In genomic region chr7:43309069-43309468, GRCm38 (mm10) we compare ENCODE assay signal across 12 mouse cellular contexts. TPM values are rescaled to one million over a fixed set of nuclear protein-coding genes. Genes with fewer than 3 reads are reported as not detected.
DNase-seq lines count a peak whose midpoint lies in the region; ATAC-seq and TF ChIP-seq lines count a peak whose summit lies in the region.
"Had no signal": no experiment of that assay in that cellular context is flagged by ENCODE, and none has a peak within 500 bp of the region (broad histone marks: within the 10 kb centered on the region; RNA-seq: fewer than 3 reads in every experiment).

No protein-coding gene starts in this region.

- H3K27ac ChIP-seq in limb, embryonic 12.5 days, result no peak overlapping the region
- no peak overlapping the region for H3K27ac ChIP-seq in limb, embryonic 10.5 days
- H3K27ac ChIP-seq in MEL (ENCODE audit: control insufficient read depth, low read depth, low read length), result no peak overlapping the region
- H3K27ac ChIP-seq: forebrain, embryonic 12.5 days had no signal

- peak; percentile 9 for DNase-seq in gastrocnemius, postnatal 14 days
- DNase-seq in gastrocnemius, postnatal 4 days (ENCODE audit: low spot score in 2 of 2), result no peak
- DNase-seq in limb, embryonic 10.5 days (ENCODE audit: low spot score), result no peak
- DNase-seq in MEL (ENCODE audit: low read depth, low spot score), result peak; percentile 38
- peak; percentile 29 to 54 for DNase-seq in heart, postnatal 14 days
- no peak for DNase-seq in layer of hippocampus, postnatal 14 days (ENCODE audit: low spot score in 2 of 2)
- DNase-seq in right cerebral cortex, postnatal 10 days (ENCODE audit: low spot score in 2 of 2), result no peak
- DNase-seq: cerebellum, adult 11 months; right cerebral cortex, postnatal 25 days; thymus, postnatal 4 days had no signal

- TF ChIP-seq POLR2A in MEL (IDR thresholded peaks at IDR 0.05; ENCODE audit: control insufficient read depth in 1 of 2, insufficient read depth in 1 of 2, low read depth in 1 of 2, low read length in 2 of 2, poor library complexity in 1 of 2), result no peak

- TF ChIP-seq CTCF in MEL (IDR thresholded peaks at IDR 0.05 in 2 of 3, conservative IDR thresholded peaks at IDR 0.05 in 1 of 3; ENCODE audit: control insufficient read depth in 1 of 3, insufficient read depth in 1 of 3, low read depth in 2 of 3, low read length in 3 of 3, poor library complexity in 1 of 3, severe bottlenecking in 1 of 3), result no peak

- H3K9ac ChIP-seq in limb, embryonic 12.5 days (replicated peaks), result 0 out of 2 replicates have a peak overlapping the region, but pooled peaks have one; percentile 8
- no peak overlapping the region for H3K9ac ChIP-seq in MEL (ENCODE audit: control insufficient read depth, low read depth, low read length, poor library complexity, severe bottlenecking)
- H3K9ac ChIP-seq: forebrain, embryonic 12.5 days had no signal

- no peak overlapping the region for H3K4me2 ChIP-seq in limb, embryonic 12.5 days
- H3K4me2 ChIP-seq: forebrain, embryonic 12.5 days had no signal

- no peak for TF ChIP-seq RAD21 in MEL (IDR thresholded peaks at IDR 0.05; ENCODE audit: low read depth, low read length)

- 58% methylated on average over 2 of the region's 2 CpGs for WGBS in limb, embryonic 12.5 days
- 81% methylated on average over 2 of the region's 2 CpGs for WGBS in limb, embryonic 10.5 days

- no peaks in the 10 kb centered on the region for H3K27me3 ChIP-seq in limb, embryonic 12.5 days
- no peaks in the 10 kb centered on the region for H3K27me3 ChIP-seq in limb, embryonic 10.5 days (ENCODE audit: low read depth, poor library complexity, severe bottlenecking)
- no peaks in the 10 kb centered on the region for H3K27me3 ChIP-seq in MEL (ENCODE audit: control insufficient read depth in 1 of 2, insufficient read depth in 2 of 2, low read length in 2 of 2)
- H3K27me3 ChIP-seq: forebrain, embryonic 12.5 days had no signal

- H3K9me3 ChIP-seq in limb, embryonic 12.5 days, result no peaks in the 10 kb centered on the region
- no peaks in the 10 kb centered on the region for H3K9me3 ChIP-seq in limb, embryonic 10.5 days (replicated peaks)
- no peaks in the 10 kb centered on the region for H3K9me3 ChIP-seq in MEL (replicated peaks; ENCODE audit: insufficient read depth, low read length)
- H3K9me3 ChIP-seq: forebrain, embryonic 12.5 days had no signal

- intact Hi-C loops in gastrocnemius, postnatal 14 days (cut with DNase I; ENCODE audit: low total_unique reads), result no loop called here
- intact Hi-C loops in heart, postnatal 14 days (cut with DNase I), result loop anchor here (10.0 kb wide), 1 partner anchor 136 kb away; the partner anchor contains the start of genes Cldnd2, Etfb and Gm45233

- no peak for ATAC-seq in limb, embryonic 12.5 days (ENCODE audit: insufficient number of reproducible peaks, insufficient read depth, low FRiP score, low TSS enrichment, low read depth)

- no peak overlapping the region for H3K4me3 ChIP-seq in limb, embryonic 12.5 days (replicated peaks)
- no peak overlapping the region for H3K4me3 ChIP-seq in limb, embryonic 10.5 days
- H3K4me3 ChIP-seq in MEL (ENCODE audit: control insufficient read depth in 1 of 2, insufficient read depth in 1 of 2, low read depth in 2 of 2, low read length in 2 of 2), result no peak overlapping the region
- H3K4me3 ChIP-seq: forebrain, embryonic 12.5 days had no signal

- peaks cover 56% of the 10 kb centered on the region for H3K36me3 ChIP-seq in limb, embryonic 12.5 days
- peaks cover 57% of the 10 kb centered on the region for H3K36me3 ChIP-seq in limb, embryonic 10.5 days
- H3K36me3 ChIP-seq in MEL (ENCODE audit: control insufficient read depth in 1 of 2, insufficient read depth in 2 of 2, low read length in 2 of 2), result peaks cover 8 to 29% of the 10 kb centered on the region in 2 experiments; a peak in 3 of 4 replicates

- H3K79me2 ChIP-seq in MEL (ENCODE audit: control insufficient read depth, insufficient read depth, low read length, poor library complexity), result peaks cover 20% of the 10 kb centered on the region

- TF ChIP-seq EP300 in MEL (IDR thresholded peaks at IDR 0.05; ENCODE audit: low read depth in 1 of 2, low read length in 2 of 2), result no peak

- peaks cover 11% of the 10 kb centered on the region for H3K4me1 ChIP-seq in limb, embryonic 12.5 days (replicated peaks)
- H3K4me1 ChIP-seq in limb, embryonic 10.5 days, result peaks cover 14% of the 10 kb centered on the region
- H3K4me1 ChIP-seq in MEL (ENCODE audit: control insufficient read depth in 1 of 2, insufficient read depth in 2 of 2, low read length in 2 of 2), result peaks cover 0 to 17% of the 10 kb centered on the region in 2 experiments; a peak in 2 of 4 replicates

TF ChIP-seq in MEL, 35 proteins besides CTCF, POLR2A, EP300 and RAD21:
- TF ChIP-seq MYC (IDR thresholded peaks at IDR 0.05; ENCODE audit: low read depth, low read length) (no peak), USF1 (IDR thresholded peaks at IDR 0.05; ENCODE audit: low read depth, low read length) (peak; percentile 51; the same call in 1 of the 2 replicates)

RNA-seq across cellular contexts. Expression of gene Zfp715, which starts 4.0 kb away (rescaled TPM):
- total RNA-seq in gastrocnemius, postnatal 14 days (2021), result 1 to 10 TPM; 9.4 to 9.7 TPM
- total RNA-seq in gastrocnemius, postnatal 4 days (2021), result 10 to 100 TPM; 20.0 to 21.5 TPM
- polyA plus RNA-seq in limb, embryonic 12.5 days (2016; fragmentation: Nextera tagmentation; extraction: Ambion mirVana), result 14.5 and 15.1 TPM in 2 replicates
- 8.4 and 11.0 TPM in 2 replicates for polyA plus RNA-seq in limb, embryonic 10.5 days (2016; fragmentation: Nextera tagmentation; extraction: Ambion mirVana)
- 10.5 and 11.7 TPM in 2 replicates for total RNA-seq in MEL (2012; rRNA removed)
- polyA plus RNA-seq in MEL (2012; ENCODE audit: insufficient read depth in 1 of 2, insufficient read length in 2 of 2, low read depth in 1 of 2, low replicate concordance in 2 of 2, missing spikeins in 1 of 2), result 1 to 10 TPM in 1 of 2 experiments, not detected in 1; 8.3 TPM
- 10 to 100 TPM; 17.3 to 17.6 TPM for total RNA-seq in heart, postnatal 14 days (2021)
- total RNA-seq in layer of hippocampus, postnatal 14 days (2021), result 10 to 100 TPM; 20.0 to 22.0 TPM

RNA-seq across cellular contexts. Expression of gene Siglecf, which starts 42.1 kb away (rescaled TPM):
- total RNA-seq in gastrocnemius, postnatal 14 days (2021), result not detected
- total RNA-seq in gastrocnemius, postnatal 4 days (2021), result under 1 TPM; 0.10 to 0.17 TPM
- 0.33 and 0.40 TPM in 2 replicates for polyA plus RNA-seq in limb, embryonic 12.5 days (2016; fragmentation: Nextera tagmentation; extraction: Ambion mirVana)
- 0.20 and 0.29 TPM in 2 replicates for polyA plus RNA-seq in limb, embryonic 10.5 days (2016; fragmentation: Nextera tagmentation; extraction: Ambion mirVana)
- total RNA-seq in MEL (2012; rRNA removed), result 22.6 and 22.7 TPM in 2 replicates
- 10 to 100 TPM in 1 of 2 experiments, not detected in 1; 26.7 TPM for polyA plus RNA-seq in MEL (2012; ENCODE audit: insufficient read depth in 1 of 2, insufficient read length in 2 of 2, low read depth in 1 of 2, low replicate concordance in 2 of 2, missing spikeins in 1 of 2)
- total RNA-seq in heart, postnatal 14 days (2021), result not detected
- under 1 TPM; 0.69 to 0.92 TPM for total RNA-seq in layer of hippocampus, postnatal 14 days (2021)

Comparison
In these comparisons a context has a peak if more than half of its experiments do, and no peak if none do; other contexts are left out.
1. DNase-seq: peak in gastrocnemius, postnatal 14 days (single experiment), MEL (single experiment) and heart, postnatal 14 days (2 of 2); none in gastrocnemius, postnatal 4 days (0 of 2), limb, embryonic 10.5 days (single experiment), layer of hippocampus, postnatal 14 days (0 of 2) and right cerebral cortex, postnatal 10 days (0 of 2).
2. RNA of gene Siglecf, which starts 42.1 kb away (total RNA-seq): 22.6 to 22.7 TPM in MEL; 0.69 to 0.92 TPM in layer of hippocampus, postnatal 14 days, 0.10 to 0.17 TPM in gastrocnemius, postnatal 4 days, not detected in heart, postnatal 14 days and not detected in gastrocnemius, postnatal 14 days; every median in the first group is over 10 times any median in the second.